Mouse (Mus musculus) neural tube, embryonic 15.5 days (tissue): ENCODE data around the gene Fryl. TPM values are rescaled to one million over a fixed set of nuclear protein-coding genes. Genes with fewer than 3 reads are reported as not detected.

Experiments used
- ATAC-seq: fragments of 200-750 bp; cut with Nextera tagmentation; 2 replicates; pipeline ENCODE4 v1.8.0; 2017; ENCODE audit warnings: mild to moderate bottlenecking, moderate TSS enrichment, moderate library complexity; ENCODE audit not compliant: low FRiP score
- H3K27ac ChIP-seq: fragments of 300-500 bp; sonication (generic); replicated peaks from 2 replicates; pipeline ENCODE4 v1.5.1; 2015; ENCODE audit warnings: mild to moderate bottlenecking, inconsistent platforms
- H3K27me3 ChIP-seq: fragments of 300-500 bp; sonication (generic); replicated peaks from 2 replicates; pipeline ENCODE4 v1.6.1; 2015; ENCODE audit warnings: inconsistent platforms
- H3K36me3 ChIP-seq: fragments of 300-500 bp; sonication (generic); 2 replicates; pipeline ENCODE4 v1.6.1; 2015; ENCODE audit warnings: inconsistent platforms
- H3K4me1 ChIP-seq: fragments of 300-500 bp; sonication (generic); 2 replicates; pipeline ENCODE4 v1.6.1; 2015; ENCODE audit warnings: inconsistent platforms
- H3K4me2 ChIP-seq: fragments of 300-500 bp; sonication (generic); 2 replicates; pipeline ENCODE4 v1.6.1; 2015; ENCODE audit warnings: inconsistent platforms, mild to moderate bottlenecking, moderate library complexity
- H3K4me3 ChIP-seq: fragments of 300-500 bp; sonication (generic); replicated peaks from 2 replicates; pipeline ENCODE4 v1.5.1; 2015; ENCODE audit warnings: mild to moderate bottlenecking, inconsistent platforms
- H3K9ac ChIP-seq: fragments of 300-500 bp; sonication (generic); replicated peaks from 2 replicates; pipeline ENCODE4 v1.6.1; 2015; ENCODE audit warnings: mild to moderate bottlenecking, inconsistent platforms
- H3K9me3 ChIP-seq: fragments of 300-500 bp; sonication (generic); replicated peaks from 2 replicates; pipeline ENCODE4 v1.6.1; 2016; ENCODE audit warnings: inconsistent platforms
- WGBS: fragments of 180-500 bp; shearing (Covaris S2); methylation state at CpG from one replicate; pipeline ENCODE4 v1.1.7; 2015; ENCODE audit warnings: mixed read lengths; 5-methylcytosine and 5-hydroxymethylcytosine counted together
- polyA plus RNA-seq: library from polyadenylated mRNA; unstranded; fragments of >200 nt; fragmentation: Nextera tagmentation; extraction: Ambion mirVana; gene quantifications from 2 replicates; pipeline ENCODE4 v1.2.1, GENCODE M21; 2015

Fryl gene
- polyA plus RNA-seq, 1 experiment from 2014 or later, result 37.8 TPM

GRCm38 (mm10) chr5:73280567-73280850 is 24.1 kb upstream of the Fryl start:
- Histone ChIP-seq H3K27me3 (no peaks in the 10 kb centered on the region), H3K27ac (no peak overlapping the region), H3K9me3 (no peaks in the 10 kb centered on the region), H3K4me3 (no peak overlapping the region), H3K9ac (no peak overlapping the region), H3K36me3 (no peaks in the 10 kb centered on the region), H3K4me2 (no peak overlapping the region), H3K4me1 (peaks cover 3% of the 10 kb centered on the region)
- 55% methylated on average over 4 of the region's 4 CpGs for WGBS
- no peak for ATAC-seq

- WGBS, result 41% methylated on average over 4 of the region's 4 CpGs
- no peaks in the 10 kb centered on the region for H3K9me3 ChIP-seq
- no peak overlapping the region for H3K4me3 ChIP-seq
- 0 out of 2 replicates have a peak overlapping the region, but pooled peaks have one; percentile 38 for H3K27ac ChIP-seq
- no peak overlapping the region for H3K9ac ChIP-seq
- no peak overlapping the region for H3K4me2 ChIP-seq
- H3K36me3 ChIP-seq, result no peaks in the 10 kb centered on the region
- ATAC-seq, result no peak
- peaks cover 3% of the 10 kb centered on the region for H3K4me1 ChIP-seq
- H3K27me3 ChIP-seq, result no peaks in the 10 kb centered on the region
These were observed 23.5 kb upstream of the Fryl start for GRCm38 (mm10) chr5:73279732-73280566.

- Histone ChIP-seq H3K36me3 (no peaks in the 10 kb centered on the region), H3K4me1 (peaks cover 3% of the 10 kb centered on the region), H3K27ac (0 out of 2 replicates have a peak overlapping the region, but pooled peaks have one; percentile 38), H3K9ac (no peak overlapping the region), H3K4me3 (no peak overlapping the region), H3K4me2 (no peak overlapping the region), H3K27me3 (no peaks in the 10 kb centered on the region), H3K9me3 (no peaks in the 10 kb centered on the region)
- WGBS, result 67% methylated on average over 10 of the region's 10 CpGs
- no peak for ATAC-seq
These were observed 22.8 kb upstream of the Fryl start for GRCm38 (mm10) chr5:73279190-73279589.

GRCm38 (mm10) chr5:73274941-73275340 is 18.5 kb upstream of the Fryl start:
- no peak overlapping the region for H3K9ac ChIP-seq
- no peak overlapping the region for H3K27ac ChIP-seq
- H3K4me3 ChIP-seq, result no peak overlapping the region
- H3K27me3 ChIP-seq, result no peaks in the 10 kb centered on the region
- H3K36me3 ChIP-seq, result no peaks in the 10 kb centered on the region
- no peak overlapping the region for H3K4me2 ChIP-seq
- ATAC-seq, result no peak
- no peaks in the 10 kb centered on the region for H3K9me3 ChIP-seq
- peaks cover 3% of the 10 kb centered on the region for H3K4me1 ChIP-seq
- whole genome bisulfite sequencing, result 87% methylated on average over 2 of the region's 2 CpGs

GRCm38 (mm10) chr5:73273171-73273570 is 16.8 kb upstream of the Fryl start:
- H3K4me1 ChIP-seq, result no peaks in the 10 kb centered on the region
- no peak overlapping the region for H3K4me3 ChIP-seq
- no peaks in the 10 kb centered on the region for H3K36me3 ChIP-seq
- 70% methylated on average over 4 of the region's 4 CpGs for WGBS
- H3K4me2 ChIP-seq, result no peak overlapping the region
- ATAC-seq, result no peak
- no peaks in the 10 kb centered on the region for H3K27me3 ChIP-seq
- no peaks in the 10 kb centered on the region for H3K9me3 ChIP-seq
- no peak overlapping the region for H3K27ac ChIP-seq
- no peak overlapping the region for H3K9ac ChIP-seq

GRCm38 (mm10) chr5:73270612-73271011 is 14.2 kb upstream of the Fryl start:
- ATAC-seq, result no peak
- Histone ChIP-seq H3K4me1 (no peaks in the 10 kb centered on the region), H3K4me2 (no peak overlapping the region), H3K27ac (no peak overlapping the region), H3K9ac (no peak overlapping the region), H3K27me3 (no peaks in the 10 kb centered on the region), H3K9me3 (no peaks in the 10 kb centered on the region), H3K36me3 (no peaks in the 10 kb centered on the region), H3K4me3 (no peak overlapping the region)
- WGBS, result 68% methylated on average over 6 of the region's 6 CpGs

GRCm38 (mm10) chr5:73268636-73269213 is 12.3 kb upstream of the Fryl start:
- Histone ChIP-seq H3K27me3 (no peaks in the 10 kb centered on the region), H3K4me2 (no peak overlapping the region), H3K27ac (no peak overlapping the region), H3K9ac (no peak overlapping the region), H3K4me3 (no peak overlapping the region), H3K9me3 (no peaks in the 10 kb centered on the region), H3K4me1 (no peaks in the 10 kb centered on the region), H3K36me3 (no peaks in the 10 kb centered on the region)
- 84% methylated on average over 11 of the region's 11 CpGs for WGBS
- no peak for ATAC-seq

- H3K4me3 ChIP-seq, result no peak overlapping the region
- no peak overlapping the region for H3K9ac ChIP-seq
- no peak overlapping the region for H3K4me2 ChIP-seq
- ATAC-seq, result no peak
- no peaks in the 10 kb centered on the region for H3K36me3 ChIP-seq
- 62% methylated on average over 5 of the region's 5 CpGs for WGBS
- H3K27ac ChIP-seq, result no peak overlapping the region
- no peaks in the 10 kb centered on the region for H3K4me1 ChIP-seq
- no peaks in the 10 kb centered on the region for H3K27me3 ChIP-seq
- no peaks in the 10 kb centered on the region for H3K9me3 ChIP-seq
These were observed 9.0 kb upstream of the Fryl start for GRCm38 (mm10) chr5:73265460-73265859.

- Histone ChIP-seq H3K36me3 (no peaks in the 10 kb centered on the region), H3K4me2 (no peak overlapping the region), H3K9me3 (no peaks in the 10 kb centered on the region), H3K4me3 (no peak overlapping the region), H3K27me3 (no peaks in the 10 kb centered on the region), H3K27ac (no peak overlapping the region), H3K4me1 (no peaks in the 10 kb centered on the region), H3K9ac (no peak overlapping the region)
- WGBS, result 63% methylated on average over 5 of the region's 5 CpGs
- ATAC-seq, result no peak
These were observed 7.7 kb upstream of the Fryl start for GRCm38 (mm10) chr5:73264122-73264521.

GRCm38 (mm10) chr5:73257723-73258122 is 1.3 kb upstream of the Fryl start:
- no peak for ATAC-seq
- no peaks in the 10 kb centered on the region for H3K27me3 ChIP-seq
- WGBS, result 58% methylated on average over 8 of the region's 8 CpGs

GRCm38 (mm10) chr5:73257096-73257495 is 677 bp upstream of the Fryl start:
- peak overlapping the region; percentile 95 for H3K4me3 ChIP-seq
- peak overlapping the region; percentile 75 for H3K4me2 ChIP-seq
- H3K36me3 ChIP-seq, result no peaks in the 10 kb centered on the region
- peak overlapping the region; percentile 45 for H3K9ac ChIP-seq
- peak overlapping the region; percentile 83 for H3K27ac ChIP-seq
- WGBS, result 3% methylated on average over 11 of the region's 11 CpGs
- no peaks in the 10 kb centered on the region for H3K27me3 ChIP-seq
- no peak; the same call in 1 of the 2 replicates for ATAC-seq
- peaks cover 27% of the 10 kb centered on the region for H3K4me1 ChIP-seq
- no peaks in the 10 kb centered on the region for H3K9me3 ChIP-seq

More at GRCm38 (mm10) chr5:73257723-73258122, 1.3 kb upstream of the Fryl start:
- peak overlapping the region; percentile 95; the same call in 1 of the 2 replicates for H3K4me3 ChIP-seq
- peak overlapping the region; percentile 75 for H3K4me2 ChIP-seq
- no peak overlapping the region for H3K27ac ChIP-seq
- H3K4me1 ChIP-seq, result peaks cover 27% of the 10 kb centered on the region
- no peak overlapping the region for H3K9ac ChIP-seq
- H3K36me3 ChIP-seq, result no peaks in the 10 kb centered on the region
- H3K9me3 ChIP-seq, result no peaks in the 10 kb centered on the region
